Mouse (Mus musculus): ENCODE data around the gene Gm281. TPM values are rescaled to one million over a fixed set of nuclear protein-coding genes. Genes with fewer than 3 reads are reported as not detected.

Gene Gm281
- total and polyA plus RNA-seq, 3 experiments = not detected

DNA sequence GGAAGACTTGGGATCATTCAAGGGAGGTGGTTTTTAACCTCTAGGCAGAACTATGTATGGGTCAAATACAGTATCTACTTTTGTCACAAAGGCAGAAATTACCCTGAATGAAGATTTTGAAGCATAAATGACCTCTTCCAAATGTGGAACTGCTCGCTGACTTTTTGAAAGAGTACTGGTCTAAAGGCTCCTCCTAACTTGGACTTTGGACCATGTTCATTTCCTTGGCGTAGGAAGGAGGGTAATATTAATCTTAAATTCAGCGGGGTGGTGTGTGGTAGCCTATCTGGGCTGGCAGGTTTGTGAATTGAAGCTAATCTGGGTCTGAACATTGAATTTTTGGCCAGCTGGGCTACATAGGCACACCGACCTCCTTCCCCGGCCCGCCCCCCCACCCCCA lies 48.2 kb upstream of the Gm281 start:
- H3K79me2 ChIP-seq (ENCODE audit: control insufficient read depth, insufficient read depth, low read length, poor library complexity) = peaks cover 25% of the 10 kb centered on the region
- H3K27ac ChIP-seq (ENCODE audit: control insufficient read depth, low read depth, low read length) = peak overlapping the region; percentile 43; the same call in 1 of the 2 replicates
- peak; percentile 49 for DNase-seq (ENCODE audit: low read depth, low spot score)
- TF ChIP-seq USF2 (IDR thresholded peaks at IDR 0.05; ENCODE audit: borderline replicate concordance in 1 of 2, insufficient read depth in 1 of 2, low read depth in 1 of 2, low read length in 2 of 2) = no peak
- TF ChIP-seq NRF1 (IDR thresholded peaks at IDR 0.05; ENCODE audit: insufficient read depth, low read depth, low read length, poor library complexity, severe bottlenecking) = no peak
- TF ChIP-seq SIN3A (IDR thresholded peaks at IDR 0.05; ENCODE audit: low read length) = 0 out of 2 replicates have a peak, but pooled peaks have one; percentile 10
- TF ChIP-seq KAT2A (conservative IDR thresholded peaks at IDR 0.05; ENCODE audit: low read depth, low read length) = no peak
- H3K9me3 ChIP-seq (replicated peaks; ENCODE audit: insufficient read depth, low read length) = no peaks in the 10 kb centered on the region
- peak overlapping the region; percentile 82 to 98 for H3K4me3 ChIP-seq (ENCODE audit: control insufficient read depth in 1 of 2, insufficient read depth in 1 of 2, low read depth in 2 of 2, low read length in 2 of 2)
- H3K36me3 ChIP-seq (ENCODE audit: control insufficient read depth in 1 of 2, insufficient read depth in 2 of 2, low read length in 2 of 2) = peaks cover 0 to 13% of the 10 kb centered on the region in 2 experiments; a peak in 2 of 4 replicates
- H3K27me3 ChIP-seq (ENCODE audit: control insufficient read depth in 1 of 2, insufficient read depth in 2 of 2, low read length in 2 of 2) = no peaks in the 10 kb centered on the region
- H3K4me1 ChIP-seq (ENCODE audit: control insufficient read depth in 1 of 2, insufficient read depth in 2 of 2, low read length in 2 of 2) = peaks cover 0 to 5% of the 10 kb centered on the region in 2 experiments; a peak in 2 of 4 replicates
- peak overlapping the region; percentile 60 for H3K9ac ChIP-seq (ENCODE audit: control insufficient read depth, low read depth, low read length, poor library complexity, severe bottlenecking)

GRCm38 (mm10) chr14:13961401-13962112 lies 47.3 kb upstream of the Gm281 start, which contains the start of the genes Atxn7 and Thoc7:
Atxn7 (plus strand) TSS chr14:13961440.
Thoc7 (minus strand) TSS chr14:13961852.
- Histone ChIP-seq H3K9ac (ENCODE audit: control insufficient read depth, low read depth, low read length, poor library complexity, severe bottlenecking) (peak within 1 kb of the TSS; percentile 99), H3K9me3 (replicated peaks; ENCODE audit: insufficient read depth, low read length) (no peaks in the 10 kb centered on the region), H3K4me1 (ENCODE audit: control insufficient read depth in 1 of 2, insufficient read depth in 2 of 2, low read length in 2 of 2) (peaks cover 0 to 5% of the 10 kb centered on the region in 2 experiments; a peak in 2 of 4 replicates), H3K4me3 (ENCODE audit: control insufficient read depth in 1 of 2, insufficient read depth in 1 of 2, low read depth in 2 of 2, low read length in 2 of 2) (peak within 1 kb of the TSS; percentile 87 to 98), H3K27ac (ENCODE audit: control insufficient read depth, low read depth, low read length) (peak within 1 kb of the TSS; percentile 75), H3K79me2 (ENCODE audit: control insufficient read depth, insufficient read depth, low read length, poor library complexity) (peaks cover 29% of the 10 kb centered on the region), H3K36me3 (ENCODE audit: control insufficient read depth in 1 of 2, insufficient read depth in 2 of 2, low read length in 2 of 2) (peaks cover 0 to 13% of the 10 kb centered on the region in 2 experiments; a peak in 2 of 4 replicates), H3K27me3 (ENCODE audit: control insufficient read depth in 1 of 2, insufficient read depth in 2 of 2, low read length in 2 of 2) (no peaks in the 10 kb centered on the region)
- DNase-seq (ENCODE audit: low read depth, low spot score) = peak; percentile 79
- TF ChIP-seq SIN3A (IDR thresholded peaks at IDR 0.05; ENCODE audit: low read length) (peak; percentile 36), UBTF (IDR thresholded peaks at IDR 0.05; ENCODE audit: borderline replicate concordance, insufficient read depth, low read depth, low read length) (no peak), TBP (IDR thresholded peaks at IDR 0.05; ENCODE audit: low read depth, low read length) (peak; percentile 42; the same call in 1 of the 2 replicates), TCF12 (IDR thresholded peaks at IDR 0.05; ENCODE audit: low read depth, low read length) (0 out of 2 replicates have a peak, but pooled peaks have one; percentile 29), MAX (IDR thresholded peaks at IDR 0.05; ENCODE audit: low read length) (no peak; the same call in 1 of the 2 replicates)

DNA sequence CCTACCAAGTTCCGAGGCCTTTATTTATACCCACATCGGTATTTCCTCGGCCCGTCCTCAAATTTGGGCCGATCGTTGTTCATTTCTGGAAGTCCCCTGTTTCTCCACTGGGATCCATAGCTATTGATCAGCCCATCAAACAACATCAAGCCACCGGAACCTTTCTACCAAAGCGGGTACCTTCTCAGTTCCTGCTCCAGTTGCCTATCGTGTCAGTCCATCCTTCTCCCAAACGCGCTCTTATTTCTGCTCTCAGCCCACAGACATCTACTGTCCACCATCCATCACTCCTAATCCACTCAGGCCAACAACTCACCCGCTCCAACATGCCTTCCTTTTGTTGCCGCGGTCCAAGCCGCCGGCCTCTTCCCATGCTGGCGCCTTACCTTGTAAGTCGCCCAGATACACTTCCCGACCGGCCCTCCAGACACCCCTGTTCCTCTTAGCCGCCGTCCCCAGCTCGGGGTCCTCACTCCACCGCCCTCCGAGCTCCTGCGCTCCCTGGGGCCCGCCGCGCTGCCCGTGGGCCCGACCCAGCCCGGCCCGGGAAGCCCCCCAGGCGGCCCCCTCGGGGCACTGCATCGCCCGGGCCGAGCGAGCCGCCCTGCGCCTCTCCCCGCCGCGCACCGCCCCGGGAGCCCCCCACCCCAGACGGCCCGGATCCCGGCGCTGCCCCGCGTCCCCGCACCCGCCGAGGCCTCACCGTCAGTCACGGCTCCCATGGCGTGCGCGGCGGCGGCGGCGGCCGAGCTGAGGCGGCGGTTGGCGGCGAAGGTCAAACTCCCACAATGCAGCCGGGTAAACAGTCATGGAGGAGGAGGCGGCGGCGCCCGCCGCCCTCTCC lies 46.4 kb upstream of the Gm281 start:
- H3K9me3 ChIP-seq (replicated peaks; ENCODE audit: insufficient read depth, low read length) = no peaks in the 10 kb centered on the region
- no peaks in the 10 kb centered on the region for H3K27me3 ChIP-seq (ENCODE audit: control insufficient read depth in 1 of 2, insufficient read depth in 2 of 2, low read length in 2 of 2)
- peaks cover 0 to 5% of the 10 kb centered on the region in 2 experiments; a peak in 2 of 4 replicates for H3K4me1 ChIP-seq (ENCODE audit: control insufficient read depth in 1 of 2, insufficient read depth in 2 of 2, low read length in 2 of 2)
- peaks cover 0 to 13% of the 10 kb centered on the region in 2 experiments; a peak in 2 of 4 replicates for H3K36me3 ChIP-seq (ENCODE audit: control insufficient read depth in 1 of 2, insufficient read depth in 2 of 2, low read length in 2 of 2)
- peak; percentile 67 for DNase-seq (ENCODE audit: low read depth, low spot score)
- peak overlapping the region; percentile 87 to 98 for H3K4me3 ChIP-seq (ENCODE audit: control insufficient read depth in 1 of 2, insufficient read depth in 1 of 2, low read depth in 2 of 2, low read length in 2 of 2)
- H3K9ac ChIP-seq (ENCODE audit: control insufficient read depth, low read depth, low read length, poor library complexity, severe bottlenecking) = peak overlapping the region; percentile 99
- peak overlapping the region; percentile 75 for H3K27ac ChIP-seq (ENCODE audit: control insufficient read depth, low read depth, low read length)
- peaks cover 29% of the 10 kb centered on the region for H3K79me2 ChIP-seq (ENCODE audit: control insufficient read depth, insufficient read depth, low read length, poor library complexity)
- no peak for TF ChIP-seq POLR2AphosphoS2 (IDR thresholded peaks at IDR 0.05; ENCODE audit: low read length)
- TF ChIP-seq MYC (IDR thresholded peaks at IDR 0.05; ENCODE audit: low read depth, low read length) = no peak
- TF ChIP-seq GATA1 (IDR thresholded peaks at IDR 0.05; ENCODE audit: low read depth, low read length) = no peak
- no peak for TF ChIP-seq SMC3 (IDR thresholded peaks at IDR 0.05; ENCODE audit: low read depth, low read length)
- TF ChIP-seq CHD1 (IDR thresholded peaks at IDR 0.05; ENCODE audit: low read depth, low read length) = no peak
- 0 out of 2 replicates have a peak, but pooled peaks have one; percentile 7 for TF ChIP-seq NRF1 (IDR thresholded peaks at IDR 0.05; ENCODE audit: insufficient read depth, low read depth, low read length, poor library complexity, severe bottlenecking)
- TF ChIP-seq MXI1 (IDR thresholded peaks at IDR 0.05; ENCODE audit: low read depth, low read length) = no peak; the same call in 1 of the 2 replicates
- peak; percentile 14; the same call in 1 of the 2 replicates for TF ChIP-seq NELFE (IDR thresholded peaks at IDR 0.05; ENCODE audit: low read depth, low read length)
- no peak for TF ChIP-seq BHLHE40 (IDR thresholded peaks at IDR 0.05; ENCODE audit: borderline replicate concordance, low read depth, low read length)
- TF ChIP-seq HCFC1 (IDR thresholded peaks at IDR 0.05; ENCODE audit: low read depth, low read length) = 0 out of 2 replicates have a peak, but pooled peaks have one; percentile 25
- no peak for TF ChIP-seq MAX (IDR thresholded peaks at IDR 0.05; ENCODE audit: low read length)
- no peak for TF ChIP-seq TBP (IDR thresholded peaks at IDR 0.05; ENCODE audit: low read depth, low read length)
- TF ChIP-seq ZMIZ1 (IDR thresholded peaks at IDR 0.05; ENCODE audit: low read depth, low read length) = no peak
- TF ChIP-seq RCOR1 (IDR thresholded peaks at IDR 0.05; ENCODE audit: low read depth, low read length) = no peak
- no peak for TF ChIP-seq TCF12 (IDR thresholded peaks at IDR 0.05; ENCODE audit: low read depth, low read length)
